Mouse (Mus musculus): ENCODE data around the gene Rhbdl1.
"Not testable (repeated sequence)": the region's sequence is repeated elsewhere in the genome, so short reads cannot be mapped to it uniquely, and the experiment has no call there.

GRCm38 (mm10) chr17:25807452-25807851, 29.6 kb downstream of the Rhbdl1 start:
- TF ChIP-seq CTCF (IDR thresholded peaks at IDR 0.05; ENCODE audit: control insufficient read depth, insufficient read depth, insufficient replicate concordance, low read depth, low read length); POLR2A (IDR thresholded peaks at IDR 0.05; ENCODE audit: control insufficient read depth, low read depth, low read length): not testable (repeated sequence)
